In the genomic region with DNA sequence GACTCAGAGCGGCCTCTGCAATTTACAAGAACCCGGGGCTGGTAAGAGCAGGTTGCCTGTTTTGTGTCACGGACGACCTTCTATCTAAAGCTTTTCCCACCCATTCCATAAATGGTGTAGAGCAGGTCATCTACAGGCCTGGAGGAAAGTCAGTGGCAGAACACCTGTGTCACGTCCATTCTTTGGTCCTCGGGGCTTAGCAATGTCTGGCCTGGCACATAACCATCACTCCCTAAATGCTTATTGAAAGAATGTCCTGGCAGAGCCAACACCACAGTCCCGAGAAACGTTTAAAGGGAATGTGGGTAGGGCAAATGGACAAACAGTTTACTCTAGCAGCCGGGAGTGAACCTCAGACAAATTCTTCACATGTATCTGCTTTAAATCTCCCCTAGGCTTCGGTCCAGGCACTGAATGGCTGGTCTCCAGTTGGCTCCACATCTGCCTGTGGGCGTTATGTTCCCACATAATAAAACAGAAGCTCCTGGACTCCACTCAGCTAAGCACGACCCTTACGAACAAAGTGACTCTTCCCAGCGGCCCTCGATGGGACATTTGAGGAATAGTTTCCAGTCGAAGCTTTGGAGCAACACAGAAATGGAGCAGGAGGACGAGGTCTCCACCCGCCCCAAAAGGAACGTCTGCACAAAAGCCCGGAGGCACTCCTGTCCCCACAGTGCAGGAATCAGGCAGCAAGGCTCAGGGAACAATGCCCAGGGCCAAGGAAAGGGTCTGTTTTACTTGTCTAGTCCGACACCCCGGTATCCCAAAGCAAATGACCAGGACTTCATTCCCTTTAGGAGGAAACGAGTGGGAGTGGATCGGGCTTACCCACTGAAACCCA, we compare ENCODE assay signal across 8 mouse cellular contexts. TPM values are rescaled to one million over a fixed set of nuclear protein-coding genes. Genes with fewer than 3 reads are reported as not detected.
DNase-seq lines count a peak whose midpoint lies in the region; ATAC-seq and TF ChIP-seq lines count a peak whose summit lies in the region.

No protein-coding gene starts in this region.

- H3K4me3 ChIP-seq in brown adipose tissue, adult 24 weeks (ENCODE audit: insufficient read depth, low read depth, low read length): 0 out of 2 replicates have a peak overlapping the region, but pooled peaks have one; percentile 60
- peak overlapping the region; percentile 34 for H3K4me3 ChIP-seq in forebrain, embryonic 14.5 days (ENCODE audit: low read depth, low read length)
- H3K4me3 ChIP-seq in intestine, embryonic 15.5 days (replicated peaks): peak overlapping the region; percentile 45
- H3K4me3 ChIP-seq in liver, embryonic 15.5 days (replicated peaks): peak overlapping the region; percentile 60
- peak overlapping the region; percentile 53 for H3K4me3 ChIP-seq in olfactory bulb, adult 2 months (ENCODE audit: insufficient read depth, low read depth, low read length)
- no peak overlapping the region for H3K4me3 ChIP-seq in thymus, adult 2 months (ENCODE audit: control insufficient read depth, insufficient read depth, low read length)

- TF ChIP-seq POLR2A in olfactory bulb, adult 2 months (IDR thresholded peaks at IDR 0.05; ENCODE audit: insufficient read depth, low read depth, low read length): no peak
- TF ChIP-seq POLR2A in thymus, adult 2 months (IDR thresholded peaks at IDR 0.05; ENCODE audit: control insufficient read depth, extremely low read depth, insufficient read depth, low read length, poor library complexity): no peak

- peaks cover 8% of the 10 kb centered on the region; the same call in 1 of the 2 replicates for H3K4me1 ChIP-seq in brown adipose tissue, adult 24 weeks (ENCODE audit: control insufficient read depth, insufficient read depth, insufficient read length, low read length)
- H3K4me1 ChIP-seq in forebrain, embryonic 14.5 days (ENCODE audit: control insufficient read depth, insufficient read depth, low read length): peaks cover 3% of the 10 kb centered on the region; the same call in 1 of the 2 replicates
- peaks cover 14% of the 10 kb centered on the region; the same call in 1 of the 2 replicates for H3K4me1 ChIP-seq in intestine, embryonic 15.5 days (replicated peaks)
- H3K4me1 ChIP-seq in liver, embryonic 15.5 days (replicated peaks): peaks cover 12% of the 10 kb centered on the region
- H3K4me1 ChIP-seq in olfactory bulb, adult 2 months (ENCODE audit: control insufficient read depth, insufficient read depth, low read length): peaks cover 4% of the 10 kb centered on the region
- 0 out of 2 replicates have a peak, but pooled peaks cover 3% of the 10 kb centered on the region for H3K4me1 ChIP-seq in thymus, adult 2 months (replicated peaks; ENCODE audit: control insufficient read depth, insufficient read depth, low read length)

- DNase-seq in forebrain, embryonic 14.5 days (ENCODE audit: low spot score): no peak
- no peak for DNase-seq in thymus, adult 2 months
- no peak for DNase-seq in cerebellum, adult 11 months
- DNase-seq in adrenal gland, adult 8-10 months: no peak

- no peaks in the 10 kb centered on the region for H3K27me3 ChIP-seq in forebrain, embryonic 14.5 days (replicated peaks; ENCODE audit: control insufficient read depth, insufficient read depth, low read length)
- H3K27me3 ChIP-seq in intestine, embryonic 15.5 days (replicated peaks): no peaks in the 10 kb centered on the region
- peaks cover 30% of the 10 kb centered on the region for H3K27me3 ChIP-seq in liver, embryonic 15.5 days
- no peaks in the 10 kb centered on the region; the same call in 1 of the 2 replicates for H3K27me3 ChIP-seq in thymus, adult 2 months (ENCODE audit: control insufficient read depth, insufficient read depth, low read length)

- H3K27ac ChIP-seq in brown adipose tissue, adult 24 weeks (replicated peaks; ENCODE audit: low read depth, low read length): no peak overlapping the region
- no peak overlapping the region for H3K27ac ChIP-seq in forebrain, embryonic 14.5 days (ENCODE audit: low read depth, low read length)
- peak overlapping the region; percentile 86 for H3K27ac ChIP-seq in intestine, embryonic 15.5 days
- no peak overlapping the region for H3K27ac ChIP-seq in liver, embryonic 15.5 days (replicated peaks)
- no peak overlapping the region for H3K27ac ChIP-seq in olfactory bulb, adult 2 months (ENCODE audit: insufficient read depth, low read depth, low read length)
- no peak overlapping the region for H3K27ac ChIP-seq in thymus, adult 2 months (ENCODE audit: control insufficient read depth, insufficient read depth, low read length)

- TF ChIP-seq CTCF in olfactory bulb, adult 2 months (IDR thresholded peaks at IDR 0.05; ENCODE audit: insufficient read depth, low read depth, low read length): no peak
- TF ChIP-seq CTCF in thymus, adult 2 months (IDR thresholded peaks at IDR 0.05; ENCODE audit: borderline replicate concordance, control insufficient read depth, extremely low read depth, insufficient read depth, low read length, poor library complexity): no peak

- H3K36me3 ChIP-seq in forebrain, embryonic 14.5 days (ENCODE audit: control insufficient read depth, insufficient read depth, low read length): no peaks in the 10 kb centered on the region
- no peaks in the 10 kb centered on the region for H3K36me3 ChIP-seq in intestine, embryonic 15.5 days
- no peaks in the 10 kb centered on the region for H3K36me3 ChIP-seq in liver, embryonic 15.5 days (replicated peaks)
- no peaks in the 10 kb centered on the region for H3K36me3 ChIP-seq in thymus, adult 2 months (ENCODE audit: control insufficient read depth, insufficient read depth, low read length)

- H3K9ac ChIP-seq in forebrain, embryonic 14.5 days (ENCODE audit: low read length): peak overlapping the region; percentile 53
- peak overlapping the region; percentile 56; the same call in 1 of the 2 replicates for H3K9ac ChIP-seq in intestine, embryonic 15.5 days
- no peak overlapping the region for H3K9ac ChIP-seq in liver, embryonic 15.5 days

- H3K4me2 ChIP-seq in forebrain, embryonic 14.5 days (ENCODE audit: low read length): peak overlapping the region; percentile 67
- peak overlapping the region; percentile 87 for H3K4me2 ChIP-seq in intestine, embryonic 15.5 days (replicated peaks)
- H3K4me2 ChIP-seq in liver, embryonic 15.5 days: peak overlapping the region; percentile 79

- H3K9me3 ChIP-seq in forebrain, embryonic 14.5 days (replicated peaks; ENCODE audit: control insufficient read depth, low read length): peaks cover 3% of the 10 kb centered on the region; the same call in 1 of the 2 replicates
- H3K9me3 ChIP-seq in intestine, embryonic 15.5 days: no peaks in the 10 kb centered on the region
- H3K9me3 ChIP-seq in liver, embryonic 15.5 days (replicated peaks): no peaks in the 10 kb centered on the region

- ATAC-seq in forebrain, embryonic 14.5 days: no peak
- peak; percentile 55 for ATAC-seq in intestine, embryonic 15.5 days
- no peak for ATAC-seq in liver, embryonic 15.5 days (ENCODE audit: insufficient read depth)

- 67% methylated on average over 24 of the region's 24 CpGs for WGBS in forebrain, embryonic 14.5 days
- 40% methylated on average over 24 of the region's 24 CpGs for WGBS in intestine, embryonic 15.5 days
- WGBS in liver, embryonic 15.5 days (ENCODE audit: insufficient replicate concordance): 55% methylated on average over 24 of the region's 24 CpGs
- WGBS in olfactory bulb, adult 2 months: 48% methylated on average over 24 of the region's 24 CpGs
- WGBS in thymus, adult 2 months: 82% methylated on average over 24 of the region's 24 CpGs

RNA-seq across cellular contexts. Expression of a gene that starts 1.0 kb away (rescaled TPM):
- polyA plus RNA-seq in brown adipose tissue, adult 24 weeks (2012; ENCODE audit: insufficient read depth, insufficient read length, missing spikeins): not detected in 2 replicates
- 0.95 and 1.4 TPM in 2 replicates for polyA plus RNA-seq in forebrain, embryonic 14.5 days (2014; fragmentation: Nextera tagmentation; extraction: Ambion mirVana)
- 1.7 TPM in 2 replicates for polyA plus RNA-seq in intestine, embryonic 15.5 days (2015; fragmentation: Nextera tagmentation; extraction: Ambion mirVana)
- polyA plus RNA-seq in liver, embryonic 15.5 days (2015; fragmentation: Nextera tagmentation; extraction: Ambion mirVana): 0.08 and 0.12 TPM in 2 replicates
- polyA plus RNA-seq in olfactory bulb, adult 2 months (2012; ENCODE audit: insufficient read depth, insufficient read length, low replicate concordance, missing spikeins): not detected in 2 replicates
- polyA plus RNA-seq in thymus, adult 2 months (2012; rRNA removed): 0.05 and 0.15 TPM in 2 replicates
- total RNA-seq in adrenal gland, adult 8-10 months (2022): 1 to 10 TPM; 2.5 to 4.3 (median 3.4) TPM

RNA-seq across cellular contexts. Expression of a gene that starts 1.1 kb away (rescaled TPM):
- polyA plus RNA-seq in brown adipose tissue, adult 24 weeks (2012; ENCODE audit: insufficient read depth, insufficient read length, missing spikeins): 60.1 and 79.2 TPM in 2 replicates
- polyA plus RNA-seq in forebrain, embryonic 14.5 days (2014; fragmentation: Nextera tagmentation; extraction: Ambion mirVana): 60.3 and 65.9 TPM in 2 replicates
- 47.6 and 58.2 TPM in 2 replicates for polyA plus RNA-seq in intestine, embryonic 15.5 days (2015; fragmentation: Nextera tagmentation; extraction: Ambion mirVana)
- 36.6 and 50.7 TPM in 2 replicates for polyA plus RNA-seq in liver, embryonic 15.5 days (2015; fragmentation: Nextera tagmentation; extraction: Ambion mirVana)
- not detected in 2 replicates for polyA plus RNA-seq in olfactory bulb, adult 2 months (2012; ENCODE audit: insufficient read depth, insufficient read length, low replicate concordance, missing spikeins)
- 14.2 and 15.3 TPM in 2 replicates for polyA plus RNA-seq in thymus, adult 2 months (2012; rRNA removed)
- 10 to 100 TPM; 29.3 to 36.6 (median 32.8) TPM for total RNA-seq in adrenal gland, adult 8-10 months (2022)

RNA-seq across cellular contexts. Expression of a gene that starts 19.0 kb away (rescaled TPM):
- 6.5 and 8.5 TPM in 2 replicates for polyA plus RNA-seq in brown adipose tissue, adult 24 weeks (2012; ENCODE audit: insufficient read depth, insufficient read length, missing spikeins)
- polyA plus RNA-seq in forebrain, embryonic 14.5 days (2014; fragmentation: Nextera tagmentation; extraction: Ambion mirVana): 9.0 and 11.1 TPM in 2 replicates
- 6.7 and 6.9 TPM in 2 replicates for polyA plus RNA-seq in intestine, embryonic 15.5 days (2015; fragmentation: Nextera tagmentation; extraction: Ambion mirVana)
- polyA plus RNA-seq in liver, embryonic 15.5 days (2015; fragmentation: Nextera tagmentation; extraction: Ambion mirVana): 2.1 and 2.4 TPM in 2 replicates
- not detected in 2 replicates for polyA plus RNA-seq in olfactory bulb, adult 2 months (2012; ENCODE audit: insufficient read depth, insufficient read length, low replicate concordance, missing spikeins)
- 4.7 and 5.5 TPM in 2 replicates for polyA plus RNA-seq in thymus, adult 2 months (2012; rRNA removed)
- 10 to 100 TPM; 12.1 to 23.4 (median 18.7) TPM for total RNA-seq in adrenal gland, adult 8-10 months (2022)

RNA-seq across cellular contexts. Expression of a gene that starts 49.8 kb away (rescaled TPM):
- polyA plus RNA-seq in brown adipose tissue, adult 24 weeks (2012; ENCODE audit: insufficient read depth, insufficient read length, missing spikeins): 29.5 and 38.8 TPM in 2 replicates
- polyA plus RNA-seq in forebrain, embryonic 14.5 days (2014; fragmentation: Nextera tagmentation; extraction: Ambion mirVana): 9.5 and 10.4 TPM in 2 replicates
- 16.2 and 16.7 TPM in 2 replicates for polyA plus RNA-seq in intestine, embryonic 15.5 days (2015; fragmentation: Nextera tagmentation; extraction: Ambion mirVana)
- polyA plus RNA-seq in liver, embryonic 15.5 days (2015; fragmentation: Nextera tagmentation; extraction: Ambion mirVana): 5.7 and 6.1 TPM in 2 replicates
- polyA plus RNA-seq in olfactory bulb, adult 2 months (2012; ENCODE audit: insufficient read depth, insufficient read length, low replicate concordance, missing spikeins): not detected in 2 replicates
- 32.1 and 34.7 TPM in 2 replicates for polyA plus RNA-seq in thymus, adult 2 months (2012; rRNA removed)
- total RNA-seq in adrenal gland, adult 8-10 months (2022): 100 to 1,000 TPM in 3 of 4 experiments, 10 to 100 TPM in 1; 96.5 to 138 (median 126) TPM

Comparison
In these comparisons a context has a peak if more than half of its experiments do, and no peak if none do; other contexts are left out.
1. RNA of a gene that starts 1.1 kb away (polyA plus RNA-seq): 60.1 to 79.2 TPM in brown adipose tissue, adult 24 weeks, 60.3 to 65.9 TPM in forebrain, embryonic 14.5 days, 47.6 to 58.2 TPM in intestine, embryonic 15.5 days, 36.6 to 50.7 TPM in liver, embryonic 15.5 days and 14.2 to 15.3 TPM in thymus, adult 2 months; not detected in olfactory bulb, adult 2 months; every median in the first group is over 10 times any median in the second.
2. Peak in every context shown above with its lines, with median percentiles within 50 percentile points of each other: H3K4me2 ChIP-seq.